Mouse (Mus musculus): ENCODE measurements around the gene Krt72. TPM values are rescaled to one million over a fixed set of nuclear protein-coding genes. Genes with fewer than 3 reads are reported as not detected.

Krt72 gene
- polyA plus RNA-seq, 1 experiment from 2014 or later = not detected

Other genes with a start within 250 kb of the Krt72 start
- not detected in 2 replicates for gene Krt82, start 235.8 kb downstream of the Krt72 start, polyA plus RNA-seq (2014; fragmentation: Nextera tagmentation; extraction: Ambion mirVana)
- 0.06 and 0.08 TPM in 2 replicates for gene Krt90, start 223.5 kb downstream of the Krt72 start, polyA plus RNA-seq (2014; fragmentation: Nextera tagmentation; extraction: Ambion mirVana)
- gene Krt75, start 212.6 kb downstream of the Krt72 start, polyA plus RNA-seq (2014; fragmentation: Nextera tagmentation; extraction: Ambion mirVana) = not detected in 2 replicates
- not detected in 2 replicates for gene Gm5414, start 158.3 kb downstream of the Krt72 start, polyA plus RNA-seq (2014; fragmentation: Nextera tagmentation; extraction: Ambion mirVana)
- gene Gm5478, start 139.1 kb downstream of the Krt72 start, polyA plus RNA-seq (2014; fragmentation: Nextera tagmentation; extraction: Ambion mirVana) = not detected in 2 replicates
- not detected in 2 replicates for gene Krt6b, start 106.2 kb downstream of the Krt72 start, polyA plus RNA-seq (2014; fragmentation: Nextera tagmentation; extraction: Ambion mirVana)
- gene Krt6a, start 92.2 kb downstream of the Krt72 start, polyA plus RNA-seq (2014; fragmentation: Nextera tagmentation; extraction: Ambion mirVana) = not detected in 2 replicates
- gene Krt5, start 73.6 kb downstream of the Krt72 start, polyA plus RNA-seq (2014; fragmentation: Nextera tagmentation; extraction: Ambion mirVana) = 0.48 and 0.63 TPM in 2 replicates
- gene Krt71, start 43.4 kb downstream of the Krt72 start, polyA plus RNA-seq (2014; fragmentation: Nextera tagmentation; extraction: Ambion mirVana) = not detected in 2 replicates
- not detected in 2 replicates for gene Krt73, start 15.9 kb upstream of the Krt72 start, polyA plus RNA-seq (2014; fragmentation: Nextera tagmentation; extraction: Ambion mirVana)
- not detected in 2 replicates for gene Krt2, start 31.7 kb upstream of the Krt72 start, polyA plus RNA-seq (2014; fragmentation: Nextera tagmentation; extraction: Ambion mirVana)
- 0.43 and 0.48 TPM in 2 replicates for gene Krt1, start 64.3 kb upstream of the Krt72 start, polyA plus RNA-seq (2014; fragmentation: Nextera tagmentation; extraction: Ambion mirVana)
- not detected in 2 replicates for gene Krt77, start 83.2 kb upstream of the Krt72 start, polyA plus RNA-seq (2014; fragmentation: Nextera tagmentation; extraction: Ambion mirVana)
- gene Krt76, start 106.5 kb upstream of the Krt72 start, polyA plus RNA-seq (2014; fragmentation: Nextera tagmentation; extraction: Ambion mirVana) = not detected in 2 replicates
- gene Krt4, start 138.3 kb upstream of the Krt72 start, polyA plus RNA-seq (2014; fragmentation: Nextera tagmentation; extraction: Ambion mirVana) = not detected in 2 replicates
- gene Krt79, start 153.9 kb upstream of the Krt72 start, polyA plus RNA-seq (2014; fragmentation: Nextera tagmentation; extraction: Ambion mirVana) = 0.08 TPM in 1 of 2 replicates, not detected in the other
- not detected in 2 replicates for gene Krt78, start 167.8 kb upstream of the Krt72 start, polyA plus RNA-seq (2014; fragmentation: Nextera tagmentation; extraction: Ambion mirVana)
- gene Krt8, start 218.0 kb upstream of the Krt72 start, polyA plus RNA-seq (2014; fragmentation: Nextera tagmentation; extraction: Ambion mirVana) = 103 TPM in 2 replicates
- gene Krt18, start 241.7 kb upstream of the Krt72 start, polyA plus RNA-seq (2014; fragmentation: Nextera tagmentation; extraction: Ambion mirVana) = 110 and 113 TPM in 2 replicates

Measured in liver, embryonic 11.5 days (tissue).